Mouse (Mus musculus): Measurements from ENCODE around the gene Lgi1.

DNA sequence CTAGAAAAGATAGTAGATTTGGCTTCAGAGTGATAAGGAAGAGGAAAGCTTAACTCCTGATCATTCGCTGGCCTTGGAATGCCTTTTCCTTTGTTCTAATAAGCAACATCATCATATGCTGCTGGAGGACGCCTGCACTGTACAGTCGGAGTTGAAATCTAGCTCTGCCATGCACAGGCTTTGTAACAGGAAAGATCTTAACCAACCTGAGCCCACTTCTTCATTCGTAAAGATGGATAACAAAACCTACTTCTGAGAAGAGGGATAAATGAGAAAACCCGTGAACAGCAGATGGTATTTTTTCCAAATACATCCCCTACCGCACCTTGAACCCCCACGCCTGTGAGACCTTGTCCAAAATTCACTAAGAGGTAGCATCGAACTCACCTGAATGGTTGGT lies 43.8 kb downstream of the Lgi1 start:
- TF ChIP-seq CTCF (conservative IDR thresholded peaks at IDR 0.05; ENCODE audit: insufficient read depth, insufficient read length, low read depth, low read length) = no peak
- TF ChIP-seq POLR2A (IDR thresholded peaks at IDR 0.05; ENCODE audit: low read depth, low read length) = no peak
